ENCODE assay signal across 9 mouse cellular contexts in genomic region chr2:45185621-45185999, GRCm38 (mm10).
DNase-seq lines count a peak whose midpoint lies in the region; ATAC-seq lines count a peak whose summit lies in the region.
"Had no signal": no experiment of that assay in that cellular context is flagged by ENCODE, and none has a peak within 500 bp of the region (broad histone marks: within the 10 kb centered on the region; RNA-seq: fewer than 3 reads in every experiment).

No protein-coding gene starts in this region.

- H3K9me3 ChIP-seq in hindbrain, embryonic 10.5 days = no peaks in the 10 kb centered on the region
- H3K9me3 ChIP-seq in hindbrain, embryonic 11.5 days (ENCODE audit: control insufficient read depth, low read length) = no peaks in the 10 kb centered on the region
- H3K9me3 ChIP-seq in lung, embryonic 16.5 days (ENCODE audit: control insufficient read depth, low read length) = no peaks in the 10 kb centered on the region
- no peaks in the 10 kb centered on the region for H3K9me3 ChIP-seq in hindbrain, embryonic 14.5 days (ENCODE audit: control insufficient read depth, low read length)
- H3K9me3 ChIP-seq in intestine, embryonic 15.5 days = no peaks in the 10 kb centered on the region

- no peaks in the 10 kb centered on the region for H3K27me3 ChIP-seq in hindbrain, embryonic 10.5 days (ENCODE audit: insufficient read depth, poor library complexity, severe bottlenecking)
- no peaks in the 10 kb centered on the region for H3K27me3 ChIP-seq in hindbrain, embryonic 11.5 days (ENCODE audit: control insufficient read depth, insufficient read depth, low read length)
- no peaks in the 10 kb centered on the region for H3K27me3 ChIP-seq in lung, embryonic 16.5 days (ENCODE audit: control insufficient read depth, insufficient read depth, low read depth, low read length)
- H3K27me3 ChIP-seq in hindbrain, embryonic 14.5 days (ENCODE audit: control insufficient read depth, insufficient read depth, low read length) = no peaks in the 10 kb centered on the region
- H3K27me3 ChIP-seq in intestine, embryonic 15.5 days (replicated peaks) = no peaks in the 10 kb centered on the region

- peak overlapping the region; percentile 76 for H3K27ac ChIP-seq in hindbrain, embryonic 10.5 days
- no peak overlapping the region for H3K27ac ChIP-seq in hindbrain, embryonic 11.5 days (ENCODE audit: low read depth, low read length)
- peak overlapping the region; percentile 84 for H3K27ac ChIP-seq in lung, embryonic 16.5 days (ENCODE audit: low read length)
- H3K27ac ChIP-seq in hindbrain, embryonic 14.5 days = no peak overlapping the region
- H3K27ac ChIP-seq in intestine, embryonic 15.5 days = no peak overlapping the region

- H3K4me1 ChIP-seq in hindbrain, embryonic 10.5 days (replicated peaks) = peaks cover 27% of the 10 kb centered on the region
- 0 out of 2 replicates have a peak, but pooled peaks cover 2% of the 10 kb centered on the region for H3K4me1 ChIP-seq in hindbrain, embryonic 11.5 days (replicated peaks; ENCODE audit: control insufficient read depth, insufficient read depth, low read length)
- peaks cover 16% of the 10 kb centered on the region for H3K4me1 ChIP-seq in lung, embryonic 16.5 days (replicated peaks; ENCODE audit: control insufficient read depth, insufficient read depth, low read length)
- peaks cover 10% of the 10 kb centered on the region; the same call in 1 of the 2 replicates for H3K4me1 ChIP-seq in hindbrain, embryonic 14.5 days (replicated peaks; ENCODE audit: control insufficient read depth, insufficient read depth, low read length)
- H3K4me1 ChIP-seq in intestine, embryonic 15.5 days (replicated peaks) = 0 out of 2 replicates have a peak, but pooled peaks cover 6% of the 10 kb centered on the region

- no peak for ATAC-seq in hindbrain, embryonic 11.5 days (ENCODE audit: low FRiP score)
- peak; percentile 68; the same call in 1 of the 2 replicates for ATAC-seq in lung, embryonic 16.5 days (ENCODE audit: low read depth)
- no peak for ATAC-seq in hindbrain, embryonic 14.5 days (ENCODE audit: low FRiP score)
- peak; percentile 55; the same call in 1 of the 2 replicates for ATAC-seq in intestine, embryonic 15.5 days

- H3K36me3 ChIP-seq in hindbrain, embryonic 10.5 days = no peaks in the 10 kb centered on the region
- H3K36me3 ChIP-seq in hindbrain, embryonic 11.5 days (ENCODE audit: control insufficient read depth, insufficient read depth, low read length) = no peaks in the 10 kb centered on the region
- no peaks in the 10 kb centered on the region for H3K36me3 ChIP-seq in lung, embryonic 16.5 days (ENCODE audit: control insufficient read depth, insufficient read depth, low read length)
- H3K36me3 ChIP-seq in hindbrain, embryonic 14.5 days (replicated peaks; ENCODE audit: control insufficient read depth, insufficient read depth) = no peaks in the 10 kb centered on the region
- H3K36me3 ChIP-seq in intestine, embryonic 15.5 days = no peaks in the 10 kb centered on the region

- no peak for DNase-seq in hindbrain, embryonic 10.5 days (ENCODE audit: low spot score)
- no peak for DNase-seq in hindbrain, embryonic 11.5 days (ENCODE audit: low spot score)
- no peak for DNase-seq in lung, postnatal 4 days
- no peak for DNase-seq in hindbrain, embryonic 14.5 days (ENCODE audit: low spot score)
- no peak for DNase-seq in yolk sac, embryonic 10.5 days (ENCODE audit: low spot score)
- DNase-seq: spleen, adult 18-20 months; thymus, adult 18-20 months had no signal

- H3K4me3 ChIP-seq in hindbrain, embryonic 10.5 days = no peak overlapping the region
- H3K4me3 ChIP-seq in hindbrain, embryonic 11.5 days (ENCODE audit: low read depth, low read length) = no peak overlapping the region
- H3K4me3 ChIP-seq in lung, embryonic 16.5 days (ENCODE audit: low read length) = no peak overlapping the region
- H3K4me3 ChIP-seq in hindbrain, embryonic 14.5 days (replicated peaks; ENCODE audit: low read length) = no peak overlapping the region
- no peak overlapping the region for H3K4me3 ChIP-seq in intestine, embryonic 15.5 days (replicated peaks)

- no peak overlapping the region for H3K4me2 ChIP-seq in hindbrain, embryonic 11.5 days (replicated peaks; ENCODE audit: low read depth, low read length)
- peak overlapping the region; percentile 57; the same call in 1 of the 2 replicates for H3K4me2 ChIP-seq in lung, embryonic 16.5 days (ENCODE audit: low read depth, low read length)
- peak overlapping the region; percentile 35; the same call in 1 of the 2 replicates for H3K4me2 ChIP-seq in hindbrain, embryonic 14.5 days (replicated peaks)
- H3K4me2 ChIP-seq in intestine, embryonic 15.5 days (replicated peaks) = no peak overlapping the region

- H3K9ac ChIP-seq in hindbrain, embryonic 11.5 days (ENCODE audit: low read depth, low read length) = no peak overlapping the region
- H3K9ac ChIP-seq in lung, embryonic 16.5 days (ENCODE audit: low read length) = no peak overlapping the region
- no peak overlapping the region for H3K9ac ChIP-seq in hindbrain, embryonic 14.5 days
- H3K9ac ChIP-seq in intestine, embryonic 15.5 days = no peak overlapping the region

Comparison
In these comparisons a context has a peak if more than half of its experiments do, and no peak if none do; other contexts are left out.
1. H3K27ac ChIP-seq: peak in hindbrain, embryonic 10.5 days (single experiment) and lung, embryonic 16.5 days (single experiment); none in hindbrain, embryonic 11.5 days (single experiment), hindbrain, embryonic 14.5 days (single experiment) and intestine, embryonic 15.5 days (single experiment).
2. H3K4me2 ChIP-seq: peak in lung, embryonic 16.5 days (single experiment) and hindbrain, embryonic 14.5 days (single experiment); none in hindbrain, embryonic 11.5 days (single experiment) and intestine, embryonic 15.5 days (single experiment).
3. ATAC-seq: peak in lung, embryonic 16.5 days (single experiment) and intestine, embryonic 15.5 days (single experiment); none in hindbrain, embryonic 11.5 days (single experiment) and hindbrain, embryonic 14.5 days (single experiment).